Mouse (Mus musculus) erythroid progenitor cell, adult 5-6 weeks (primary cell): ENCODE data around the gene B9d2. TPM values are rescaled to one million over a fixed set of nuclear protein-coding genes. Genes with fewer than 3 reads are reported as not detected.

Experiments
- ATAC-seq: replicated peaks from 2 replicates; pipeline ENCODE4 v1.8.0; 2016; ENCODE audit warnings: moderate number of reproducible peaks, mild to moderate bottlenecking, moderate TSS enrichment, inconsistent platforms; ENCODE audit not compliant: poor library complexity, low FRiP score, severe bottlenecking
- total RNA-seq, 2 experiments: library from RNA; stranded (forward) in 1 of 2; stranded (reverse) in 1 of 2; fragments of 150-400 nt in 1 of 2; fragments of 186-747, 209-891 nt in 1 of 2; gene quantifications; 2 replicates each; pipeline versions ENCODE4 v1.2.3 to v1.2.4; 2015 to 2017; ENCODE audit warnings: low replicate concordance in 2 of 2

B9d2 gene
- 8.4 and 8.6 TPM in 2 replicates for total RNA-seq (2015; ENCODE audit: low replicate concordance)
- 2.1 and 10.1 TPM in 2 replicates for total RNA-seq (2017; ENCODE audit: low replicate concordance)

DNA sequence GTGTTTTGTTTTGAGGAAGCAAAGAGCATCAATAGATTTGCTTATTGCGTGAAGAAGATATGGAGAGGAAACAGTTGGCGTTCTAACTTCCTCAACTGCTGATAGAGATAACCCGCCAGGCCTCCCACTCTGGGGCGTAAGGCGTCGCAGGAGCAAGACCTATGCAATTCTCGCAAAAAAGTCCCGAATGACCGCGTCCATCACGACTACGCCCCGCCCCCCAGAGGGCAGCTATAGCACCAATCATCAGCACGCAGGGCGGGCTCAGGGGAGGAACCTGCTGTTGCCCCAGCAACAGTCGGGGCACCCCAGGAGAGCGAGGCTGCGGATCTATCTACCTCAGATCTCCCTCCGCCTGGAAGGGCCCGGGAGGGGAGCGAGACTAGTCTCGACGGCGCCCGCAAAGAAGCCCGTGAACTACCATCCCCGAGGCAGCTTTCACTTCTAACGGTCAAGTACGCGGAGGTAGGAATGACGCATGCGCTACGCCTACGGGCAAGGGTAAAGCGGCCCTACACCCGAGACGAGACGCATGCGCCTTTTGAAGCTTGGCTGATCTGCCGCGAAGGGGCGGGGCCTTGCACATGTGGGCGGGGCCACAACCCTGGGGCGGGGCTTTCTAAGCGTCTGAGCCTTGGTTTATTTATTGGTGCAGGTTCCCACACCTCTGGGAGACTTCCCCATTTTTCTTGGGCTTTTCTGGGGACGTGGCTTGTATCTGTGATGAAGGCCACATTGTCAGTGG, at the start of gene B9d2:
Gene B9d2, plus strand, starts transcription at position 267 of the 745 bp plus-strand sequence.
- ATAC-seq, result peak; percentile 95

DNA sequence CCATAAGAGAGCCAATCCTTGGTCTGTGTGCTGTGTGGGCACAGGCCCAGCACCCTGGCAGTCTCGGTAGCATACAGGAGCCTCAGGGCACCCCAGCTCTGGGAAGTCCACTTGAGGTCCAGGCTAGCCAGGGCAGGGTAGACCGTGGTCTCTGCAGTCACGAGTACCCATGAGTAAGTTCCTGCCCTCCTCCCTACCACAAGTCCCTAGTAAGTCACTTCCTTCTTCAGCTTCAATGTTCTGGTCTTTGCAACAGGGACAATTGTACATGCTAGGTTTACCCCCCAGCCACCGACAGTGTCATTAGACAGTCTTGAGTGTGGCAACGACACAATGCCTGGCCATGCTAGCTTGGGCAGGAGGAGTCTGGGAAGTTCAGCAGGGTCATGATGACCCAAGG, 47.9 kb upstream of the B9d2 start:
- ATAC-seq, result no peak

- ATAC-seq, result no peak
Measured at GRCm38 (mm10) chr7:25636373-25636772, 44.2 kb upstream of the B9d2 start.

DNA sequence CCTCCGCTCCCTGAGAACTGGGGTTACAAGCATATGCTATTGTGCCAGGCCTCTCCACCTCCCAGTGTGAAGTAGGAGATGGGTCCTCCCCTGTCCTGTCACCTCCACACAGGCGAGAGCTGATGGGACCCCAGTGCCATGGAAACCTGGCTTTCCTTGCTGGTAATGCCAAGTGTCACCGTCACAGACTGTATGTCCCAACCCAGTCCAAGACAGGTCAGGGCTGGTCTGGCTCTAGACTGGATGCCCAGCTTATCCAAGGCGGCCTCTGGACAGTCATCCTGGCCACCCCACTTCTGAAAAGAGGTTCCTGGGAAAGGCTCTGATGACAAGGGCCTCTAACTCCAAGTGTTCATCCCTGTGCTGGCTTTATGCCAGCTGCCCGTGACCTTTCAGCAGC, 43.5 kb upstream of the B9d2 start:
- ATAC-seq, result no peak

- ATAC-seq, result no peak
Measured at GRCm38 (mm10) chr7:25639754-25640153, 40.8 kb upstream of the B9d2 start.

DNA sequence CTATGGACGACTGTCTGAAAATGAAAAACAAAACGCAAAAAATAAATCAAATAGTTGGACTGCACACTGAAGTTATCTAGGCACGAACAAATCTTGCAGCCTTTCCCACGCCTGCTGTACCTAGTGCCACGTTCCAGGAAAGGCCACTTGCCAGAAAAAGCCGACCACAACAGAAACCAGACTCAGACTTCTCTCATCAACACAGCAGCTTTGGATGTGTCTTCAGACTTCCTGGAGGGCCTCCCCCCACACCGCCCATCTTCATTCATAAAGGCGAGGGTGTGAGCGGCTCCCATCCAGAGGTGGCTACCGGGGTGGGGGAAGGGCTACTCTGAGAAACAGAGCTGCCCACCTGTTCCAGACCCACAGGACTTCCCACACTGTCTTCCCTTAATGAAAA, 36.4 kb upstream of the B9d2 start:
- no peak for ATAC-seq

GRCm38 (mm10) chr7:25644631-25645030, 35.9 kb upstream of the B9d2 start:
- ATAC-seq, result no peak

- no peak for ATAC-seq
Measured at GRCm38 (mm10) chr7:25645074-25645473, 35.5 kb upstream of the B9d2 start.

DNA sequence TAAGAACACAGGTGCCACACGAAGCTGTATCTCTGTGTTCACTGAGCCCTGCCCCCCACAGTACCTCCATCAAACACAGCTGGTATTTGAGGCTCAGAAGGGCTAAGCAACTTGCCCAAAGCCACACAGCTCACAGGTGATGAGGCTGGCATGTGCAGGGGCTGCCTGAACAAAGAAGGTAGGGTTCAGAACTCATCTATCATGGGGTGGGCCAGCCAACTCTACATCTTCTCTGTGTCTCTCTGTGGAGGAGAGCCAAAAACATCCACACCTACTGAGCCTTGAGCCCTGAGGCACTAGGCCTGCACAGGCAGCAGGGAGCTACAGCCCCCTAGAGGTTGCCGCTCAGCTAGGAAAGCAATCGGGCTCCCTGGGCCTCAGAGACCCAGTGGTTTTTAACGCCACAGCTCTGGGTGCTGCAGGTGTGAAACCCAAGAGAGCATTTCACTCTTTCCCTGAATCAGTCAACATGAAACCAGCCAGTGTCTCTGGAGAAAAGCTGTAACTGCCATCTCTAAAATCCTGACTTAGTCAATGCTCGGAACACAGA, 32.9 kb upstream of the B9d2 start:
- ATAC-seq, result no peak

GRCm38 (mm10) chr7:25649839-25650238, 30.7 kb upstream of the B9d2 start:
- no peak for ATAC-seq

DNA sequence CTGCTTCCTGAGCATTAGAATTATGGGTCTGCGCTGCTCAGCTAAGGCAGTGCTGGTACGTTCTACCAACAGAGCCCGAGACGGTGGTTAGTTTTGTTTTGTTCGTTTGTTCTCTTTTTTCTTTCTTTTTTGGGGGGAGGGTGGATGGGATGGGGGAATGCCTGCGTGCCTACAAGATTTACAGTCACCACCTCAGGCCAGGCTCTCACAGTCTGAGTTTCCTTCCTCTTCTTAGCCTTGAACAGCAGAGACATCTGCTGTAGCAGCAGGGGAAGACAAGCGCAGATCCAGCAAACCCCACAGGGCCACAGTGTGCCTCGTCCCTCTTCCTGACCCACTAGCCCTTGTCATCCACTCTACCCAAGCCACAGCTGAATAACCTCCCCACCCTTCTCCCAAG, 29.3 kb upstream of the B9d2 start:
- ATAC-seq, result no peak

- ATAC-seq, result no peak
Measured at GRCm38 (mm10) chr7:25652244-25652759, 28.3 kb upstream of the B9d2 start.

DNA sequence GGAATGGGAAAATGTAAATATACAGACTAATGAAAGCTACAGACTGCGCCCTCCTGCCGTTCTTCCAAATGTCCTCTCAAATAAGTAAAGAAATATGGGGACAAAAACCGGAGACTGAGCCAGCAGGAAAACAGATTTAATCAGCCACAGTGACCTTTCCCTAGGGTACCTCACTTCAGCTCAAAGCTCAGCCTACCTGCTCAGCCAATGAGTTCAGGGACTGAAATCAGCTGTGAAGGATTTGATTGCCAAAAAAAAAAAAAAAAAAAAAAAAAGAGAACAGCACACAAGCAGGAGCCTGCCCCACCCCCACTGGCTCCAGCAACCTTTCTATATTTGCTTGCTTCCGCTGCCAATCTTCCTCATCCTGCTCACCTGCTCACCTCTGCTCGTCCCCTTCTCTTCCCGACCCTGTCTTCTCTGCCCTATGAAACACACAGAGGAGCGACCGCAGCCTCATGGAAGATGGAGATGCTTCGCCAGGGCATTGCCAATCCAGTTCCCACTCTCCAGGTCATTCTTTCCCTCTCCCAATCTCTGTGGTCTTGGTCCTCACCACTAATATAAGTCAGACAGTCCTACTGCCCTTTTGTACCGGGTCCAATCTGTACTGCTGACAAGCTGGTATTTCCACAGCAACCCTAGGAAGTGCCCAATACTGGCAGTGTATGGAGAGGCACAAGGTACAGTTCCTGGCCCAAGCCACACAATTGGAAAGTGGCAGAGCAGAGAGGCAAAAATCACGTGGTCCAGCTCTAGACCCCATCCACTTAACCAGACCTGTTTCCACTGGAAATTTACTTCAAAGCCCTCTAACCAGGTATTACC, 24.8 kb upstream of the B9d2 start:
- no peak for ATAC-seq

- ATAC-seq, result no peak
Measured at GRCm38 (mm10) chr7:25657785-25658184, 22.8 kb upstream of the B9d2 start.

DNA sequence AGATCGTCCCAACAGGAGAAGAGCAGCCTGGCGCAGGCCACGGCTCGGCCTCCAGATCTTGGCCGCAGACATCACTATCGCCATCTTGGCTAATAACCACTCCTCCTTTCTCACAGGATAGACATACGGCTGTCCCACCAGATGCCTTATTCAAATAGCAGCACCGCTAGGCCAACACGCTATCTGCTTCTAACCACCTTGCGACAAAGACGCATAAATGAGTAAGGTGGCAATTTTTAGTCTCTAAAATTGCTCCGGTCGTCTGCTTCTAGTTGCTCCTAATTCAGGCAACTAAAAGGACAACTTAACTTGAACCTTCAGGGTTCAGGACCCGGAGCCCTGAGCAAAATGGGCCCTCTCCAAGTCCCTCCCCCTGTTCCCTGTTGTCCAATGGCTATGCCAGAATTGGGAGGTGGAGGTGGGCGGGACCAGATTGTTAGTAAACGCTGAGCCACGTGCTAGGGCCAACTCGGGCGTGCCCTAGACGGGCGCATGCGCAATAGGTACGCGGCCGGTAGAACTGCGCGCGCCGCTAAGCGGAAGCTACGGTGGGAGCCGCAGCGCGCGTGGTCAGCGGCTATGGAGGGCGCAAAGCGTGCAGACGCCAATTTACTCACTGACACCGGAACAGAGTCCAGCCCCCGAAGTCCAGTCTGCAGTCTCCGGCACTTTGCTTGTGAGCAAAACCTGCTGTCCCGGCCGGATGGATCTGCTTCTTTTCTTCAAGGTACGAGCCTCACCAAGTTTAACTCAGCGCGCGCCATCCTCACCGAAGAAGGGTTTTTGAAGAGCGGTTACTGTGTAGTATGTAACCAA, 21.7 kb upstream of the B9d2 start, which contains the start of the genes Bckdha and Exosc5:
Gene Bckdha, minus strand, starts transcription at position 325 of the 816 bp plus-strand sequence.
Gene Exosc5, plus strand, starts transcription at position 508 of the 816 bp plus-strand sequence.
- ATAC-seq, result peak; percentile 97

DNA sequence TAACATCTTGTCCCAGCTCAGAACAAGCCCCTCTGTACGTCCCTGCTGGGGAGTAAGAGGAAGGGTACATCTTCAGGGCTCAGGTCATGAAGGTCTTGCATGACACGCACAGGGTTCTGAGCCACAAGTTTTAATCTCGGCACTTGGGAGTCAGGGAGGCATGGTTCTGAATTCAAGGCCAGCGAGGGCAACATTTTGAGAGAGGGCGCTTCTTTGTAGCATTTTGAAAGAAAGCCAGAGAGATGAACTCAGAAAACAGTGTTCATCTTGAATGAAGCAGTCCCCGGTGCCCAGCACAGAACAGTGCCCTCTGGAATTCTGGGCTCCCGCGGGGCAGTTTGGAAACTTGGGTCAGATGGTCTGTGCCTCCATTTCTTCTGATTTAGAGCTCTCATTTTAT, 14.2 kb upstream of the B9d2 start:
- ATAC-seq, result no peak

DNA sequence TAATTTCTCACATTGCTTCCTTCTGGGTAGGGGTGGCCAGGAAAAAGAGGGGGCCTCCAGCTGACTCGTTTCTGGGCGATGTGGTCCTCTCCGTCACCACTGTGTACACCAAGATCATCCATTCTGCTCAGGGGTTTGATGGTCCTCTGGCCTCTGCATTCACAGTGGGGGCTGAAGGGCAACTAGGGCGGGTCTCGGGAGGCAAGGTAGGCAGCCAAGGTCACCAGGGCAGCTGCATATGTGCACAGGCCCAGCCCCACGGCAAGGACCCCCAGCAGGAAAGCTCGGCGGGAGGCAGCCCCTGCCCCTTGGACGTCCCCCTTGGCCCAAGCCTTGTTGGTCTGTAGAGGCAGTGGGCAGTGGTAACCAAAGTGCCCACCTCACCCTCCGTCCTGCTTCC, 11.4 kb upstream of the B9d2 start:
- ATAC-seq, result no peak

GRCm38 (mm10) chr7:25669631-25670030, 10.9 kb upstream of the B9d2 start:
- ATAC-seq, result no peak

GRCm38 (mm10) chr7:25670096-25670495, 10.5 kb upstream of the B9d2 start:
- ATAC-seq, result no peak

- no peak for ATAC-seq
Measured at GRCm38 (mm10) chr7:25671686-25672085, 8.9 kb upstream of the B9d2 start.
